Mouse (Mus musculus) lung, adult 2 months (tissue): ENCODE measurements around the gene Extl2.

ENCODE experiments used
- CTCF ChIP-seq: fragments of 200-500 bp; IDR thresholded peaks from 2 replicates; pipeline ENCODE4 v1.5.1; 2011; ENCODE audit warnings: mild to moderate bottlenecking, low read length, control low read depth; ENCODE audit not compliant: insufficient read depth
- POLR2A ChIP-seq: fragments of 200-500 bp; IDR thresholded peaks from 2 replicates; pipeline ENCODE4 v1.6.1; 2011; ENCODE audit warnings: low read depth, mild to moderate bottlenecking, control low read depth, low read length, borderline replicate concordance; ENCODE audit errors: extremely low read depth

DNA sequence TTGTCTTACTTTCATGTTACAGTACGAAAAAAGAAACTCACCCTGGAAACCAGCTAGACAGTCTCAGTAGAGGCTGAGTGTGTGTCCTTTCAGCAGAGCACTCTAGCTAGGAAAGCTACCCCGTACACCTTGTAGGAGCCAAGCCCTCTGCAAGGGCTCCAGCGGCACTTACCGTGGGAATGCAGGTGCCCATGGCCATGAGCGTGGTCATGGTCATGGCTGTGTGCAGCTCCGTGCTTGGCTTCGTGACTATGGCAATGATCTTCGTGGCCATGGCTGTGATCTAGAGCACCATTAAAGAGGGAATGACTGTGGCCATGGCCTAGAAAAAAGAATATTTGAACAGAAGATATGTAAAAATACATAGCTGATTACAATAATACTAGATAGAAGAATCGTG, 22.6 kb upstream of the Extl2 start:
- no peak for TF ChIP-seq CTCF
- TF ChIP-seq POLR2A: no peak
